Mouse (Mus musculus) forebrain, postnatal 0 days (tissue): ENCODE data around the gene Ipcef1. TPM values are rescaled to one million over a fixed set of nuclear protein-coding genes. Genes with fewer than 3 reads are reported as not detected.

Source experiments
- ATAC-seq: fragments of 200-750 bp; cut with Nextera tagmentation; 2 replicates; pipeline ENCODE4 v1.8.0; 2017; ENCODE audit warnings: mild to moderate bottlenecking, moderate library complexity
- DNase-seq: peaks from one replicate; pipeline ENCODE4 v3.0.0-alpha.2; 2015
- H3K27ac ChIP-seq: fragments of 300-500 bp; sonication (generic); 2 replicates; pipeline ENCODE4 v1.5.1; 2014; ENCODE audit warnings: low read depth, mild to moderate bottlenecking, antibody characterized with exemption, low read length, moderate library complexity, mixed read lengths
- H3K27me3 ChIP-seq: fragments of 300-500 bp; sonication (generic); 2 replicates; pipeline ENCODE4 v1.6.1; 2014; ENCODE audit warnings: mild to moderate bottlenecking, low read length, mixed read lengths; ENCODE audit not compliant: insufficient read depth
- H3K36me3 ChIP-seq: fragments of 300-500 bp; sonication (generic); 2 replicates; pipeline ENCODE4 v1.6.1; 2014; ENCODE audit warnings: mild to moderate bottlenecking, moderate library complexity; ENCODE audit not compliant: insufficient read depth
- H3K4me1 ChIP-seq: fragments of 300-500 bp; sonication (generic); 2 replicates; pipeline ENCODE4 v1.6.1; 2014; ENCODE audit warnings: antibody characterized with exemption; ENCODE audit not compliant: insufficient read depth
- H3K4me2 ChIP-seq: fragments of 300-500 bp; sonication (generic); 2 replicates; pipeline ENCODE4 v1.6.1; 2014; ENCODE audit warnings: low read depth, mild to moderate bottlenecking, moderate library complexity
- H3K4me3 ChIP-seq: fragments of 300-500 bp; sonication (generic); 2 replicates; pipeline ENCODE4 v1.5.1; 2014; ENCODE audit warnings: low read depth, low read length, mixed read lengths
- H3K9ac ChIP-seq: fragments of 300-500 bp; sonication (generic); 2 replicates; pipeline ENCODE4 v1.6.1; 2014; ENCODE audit warnings: mild to moderate bottlenecking
- H3K9me3 ChIP-seq: fragments of 300-500 bp; sonication (generic); 2 replicates; pipeline ENCODE4 v1.6.1; 2016; ENCODE audit warnings: low read length
- CTCF ChIP-seq: sonication (generic); IDR thresholded peaks from 2 replicates; pipeline ENCODE4 v1.5.1; 2016; ENCODE audit warnings: antibody characterized with exemption, control low read depth, low read depth
- WGBS: fragments of 180-500 bp; shearing (Covaris S2); extraction: QIAGEN DNeasy Blood & Tissue Kit; methylation state at CpG from one replicate; pipeline ENCODE4 v1.1.7; 2014; 5-methylcytosine and 5-hydroxymethylcytosine counted together
- polyA plus RNA-seq: library from polyadenylated mRNA; unstranded; fragments of >200 nt; fragmentation: Nextera tagmentation; extraction: Ambion mirVana; gene quantifications from 2 replicates; pipeline ENCODE4 v1.2.1, GENCODE M21; 2015
- total RNA-seq: library from RNA; depleted of rRNA; stranded (reverse); fragments of >200 nt; gene quantifications from 2 replicates; pipeline ENCODE4 v1.2.3, GENCODE M21; 2014

Ipcef1 gene
- total and polyA plus RNA-seq, 2 experiments from 2014 or later, result 2.2 to 12.0 TPM

DNA sequence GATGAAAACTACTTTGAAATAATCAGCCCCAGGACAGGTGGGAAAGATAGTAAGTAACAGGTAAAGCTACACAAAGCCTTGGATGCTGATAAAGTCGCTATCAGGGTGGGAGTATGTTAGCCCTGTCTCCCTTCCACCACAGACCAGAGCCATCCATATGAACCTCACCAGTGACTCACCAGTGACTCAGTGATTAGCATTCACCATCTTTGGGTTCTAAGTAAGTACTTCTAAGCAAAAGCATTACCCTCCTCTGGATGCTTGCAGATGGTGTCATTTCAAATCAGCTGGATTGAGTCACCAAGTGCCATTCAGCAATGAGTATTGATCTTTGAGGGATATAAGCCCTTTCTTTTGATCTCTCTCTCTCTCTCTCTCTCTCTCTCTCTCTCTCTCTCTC lies 99.2 kb downstream of the Ipcef1 start:
- H3K27me3 ChIP-seq, result no peaks in the 10 kb centered on the region
- 75% methylated on average over 1 of the region's 1 CpGs for WGBS

DNA sequence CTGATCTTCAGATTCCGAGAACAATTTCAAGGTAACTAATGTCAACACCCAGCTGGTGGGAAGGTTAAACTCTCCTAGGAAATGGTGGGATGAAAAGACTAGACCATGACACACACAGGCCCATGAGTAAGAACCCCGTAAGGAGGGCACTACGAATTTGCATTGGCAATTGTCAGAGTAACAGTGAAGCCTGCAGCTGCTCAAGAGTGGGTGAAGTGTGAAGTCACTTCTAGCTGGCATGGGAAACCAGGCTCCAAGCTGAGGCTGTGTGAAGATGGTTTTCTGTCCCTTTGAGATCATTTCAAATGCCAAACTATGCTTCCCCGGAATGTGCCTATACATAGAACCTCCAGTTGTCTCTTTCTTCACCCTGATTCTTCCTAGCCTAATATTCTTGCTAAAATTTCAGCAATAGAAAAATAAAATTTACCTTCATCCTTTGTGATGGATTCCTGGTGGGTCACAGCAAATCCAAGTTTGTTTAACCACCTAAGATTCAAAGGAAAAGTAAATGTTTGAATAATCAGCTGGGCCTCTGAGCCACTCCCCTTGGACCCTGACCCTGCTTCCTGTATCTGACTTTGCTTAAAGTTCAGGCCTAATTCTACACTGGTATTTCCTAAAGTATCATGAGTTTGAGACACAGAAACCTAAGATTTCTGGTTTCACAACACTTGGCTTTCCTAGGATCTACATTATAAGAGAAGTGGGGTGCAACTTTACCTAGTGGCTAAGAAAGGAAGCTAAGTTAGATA lies 115.4 kb downstream of the Ipcef1 start:
- Histone ChIP-seq H3K9ac (no peak overlapping the region), H3K27ac (no peak overlapping the region), H3K4me1 (no peaks in the 10 kb centered on the region), H3K4me3 (no peak overlapping the region), H3K27me3 (no peaks in the 10 kb centered on the region), H3K4me2 (no peak overlapping the region), H3K9me3 (no peaks in the 10 kb centered on the region), H3K36me3 (no peaks in the 10 kb centered on the region)
- WGBS, result 82% methylated on average over 4 of the region's 4 CpGs
- ATAC-seq (peak; percentile 59; the same call in 1 of the 2 replicates), DNase-seq (no peak)
- no peak for TF ChIP-seq CTCF

More for the DNA sequence above, 99.2 kb downstream of the Ipcef1 start:
- TF ChIP-seq CTCF, result no peak
- Histone ChIP-seq H3K4me2 (no peak overlapping the region), H3K9me3 (no peaks in the 10 kb centered on the region), H3K4me1 (no peaks in the 10 kb centered on the region), H3K4me3 (no peak overlapping the region), H3K9ac (no peak overlapping the region), H3K36me3 (no peaks in the 10 kb centered on the region), H3K27ac (no peak overlapping the region)
- no peak for DNase-seq
- no peak for ATAC-seq

GRCm38 (mm10) chr10:6934776-6935175 lies 117.5 kb downstream of the Ipcef1 start:
- no peak; the same call in 1 of the 2 replicates for ATAC-seq
- no peaks in the 10 kb centered on the region for H3K36me3 ChIP-seq

DNA sequence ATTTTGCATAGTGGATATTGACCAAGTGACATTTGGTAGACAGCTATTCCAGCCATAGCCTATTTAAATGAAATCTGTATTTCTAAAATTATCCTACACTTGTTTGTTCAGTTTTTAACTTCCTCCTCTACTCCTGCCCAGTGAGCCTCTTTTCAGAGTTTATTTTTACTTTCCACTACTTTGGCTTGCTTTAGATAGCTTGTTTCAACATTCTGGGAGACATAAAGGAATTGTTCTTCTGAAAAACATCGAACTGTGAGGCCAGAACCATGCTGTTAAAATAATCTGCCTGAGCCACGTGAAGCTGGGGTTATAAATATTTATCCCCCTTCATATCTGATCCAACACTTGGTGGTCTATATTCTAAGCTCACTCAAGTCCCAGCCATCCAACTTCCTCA lies 121.4 kb downstream of the Ipcef1 start:
- Histone ChIP-seq H3K4me3 (no peak overlapping the region), H3K4me2 (no peak overlapping the region), H3K9me3 (no peaks in the 10 kb centered on the region), H3K9ac (no peak overlapping the region), H3K27ac (no peak overlapping the region), H3K4me1 (no peaks in the 10 kb centered on the region), H3K36me3 (no peaks in the 10 kb centered on the region), H3K27me3 (no peaks in the 10 kb centered on the region)
- DNase-seq, result no peak
- no peak for ATAC-seq
- no peak for TF ChIP-seq CTCF
- WGBS, result 62% methylated on average over 2 of the region's 2 CpGs

More at GRCm38 (mm10) chr10:6934776-6935175, 117.5 kb downstream of the Ipcef1 start:
- no peak overlapping the region for H3K4me2 ChIP-seq
- TF ChIP-seq CTCF, result no peak
- no peak overlapping the region for H3K4me3 ChIP-seq
- DNase-seq, result no peak
- H3K27ac ChIP-seq, result no peak overlapping the region
- no peak overlapping the region for H3K9ac ChIP-seq
- 44% methylated on average over 3 of the region's 3 CpGs for whole genome bisulfite sequencing
- no peaks in the 10 kb centered on the region for H3K9me3 ChIP-seq
- H3K4me1 ChIP-seq, result no peaks in the 10 kb centered on the region
- H3K27me3 ChIP-seq, result no peaks in the 10 kb centered on the region

GRCm38 (mm10) chr10:6930398-6930797 lies 121.9 kb downstream of the Ipcef1 start:
- no peaks in the 10 kb centered on the region for H3K36me3 ChIP-seq
- H3K4me3 ChIP-seq, result no peak overlapping the region
- H3K9ac ChIP-seq, result no peak overlapping the region
- no peak overlapping the region for H3K27ac ChIP-seq
- 85% methylated on average over 1 of the region's 1 CpGs for WGBS
- ATAC-seq (no peak), DNase-seq (no peak)
- H3K4me2 ChIP-seq, result no peak overlapping the region
- H3K4me1 ChIP-seq, result no peaks in the 10 kb centered on the region
- H3K27me3 ChIP-seq, result no peaks in the 10 kb centered on the region
- no peak for TF ChIP-seq CTCF
- no peaks in the 10 kb centered on the region for H3K9me3 ChIP-seq

DNA sequence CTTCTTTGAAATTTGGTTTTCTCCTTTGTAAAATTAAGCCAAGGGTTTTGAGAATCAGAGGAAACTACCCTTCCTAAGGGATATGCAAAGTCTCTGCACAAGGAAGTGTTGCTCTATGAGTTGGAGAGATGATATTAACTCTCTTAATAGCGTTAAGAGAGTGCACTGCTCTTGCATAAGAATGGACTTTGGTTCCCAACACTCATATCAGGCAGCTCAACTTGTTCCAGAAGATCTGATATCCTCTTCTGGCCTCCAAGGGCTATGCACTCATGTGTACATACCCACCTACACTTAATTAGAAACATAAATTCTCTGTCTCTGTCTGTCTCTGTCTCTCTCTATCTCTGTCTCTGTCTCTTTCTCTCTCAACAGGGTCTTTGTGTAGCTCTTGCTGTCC lies 123.4 kb downstream of the Ipcef1 start:
- no peak for TF ChIP-seq CTCF
- no peak overlapping the region for H3K4me2 ChIP-seq
- 50% methylated on average over 1 of the region's 1 CpGs for WGBS

DNA sequence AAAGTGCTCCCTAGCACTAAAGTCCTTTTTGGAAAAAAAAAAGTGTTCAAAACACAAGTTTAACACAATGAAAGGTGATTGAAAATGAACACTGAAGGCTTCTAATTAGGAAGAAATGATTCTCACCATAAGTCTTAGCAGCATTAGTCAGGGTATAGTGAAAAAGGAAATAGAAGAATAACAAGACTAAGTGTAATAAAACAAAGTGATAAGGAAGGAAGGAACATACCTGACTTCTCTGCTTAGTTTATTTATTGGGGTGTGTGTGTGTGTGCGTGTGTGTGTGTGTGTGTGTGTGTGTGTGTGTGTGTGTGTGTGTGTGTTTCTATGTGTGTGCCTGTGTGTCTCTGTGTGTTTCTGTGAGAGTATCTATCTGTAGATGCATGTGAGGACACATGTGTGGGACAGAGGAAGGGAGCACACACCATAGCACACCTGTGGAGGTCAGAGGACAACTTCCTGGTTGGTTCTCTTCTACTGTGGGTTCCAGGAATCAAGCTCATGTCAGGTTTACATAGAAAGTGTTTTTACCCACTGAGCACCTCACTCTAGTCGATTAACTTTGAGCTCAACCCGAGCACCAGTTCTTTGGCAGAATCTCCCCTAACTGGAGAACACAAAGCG lies 124.6 kb downstream of the Ipcef1 start:
- WGBS, result 89% methylated on average over 4 of the region's 4 CpGs
- no peak for ATAC-seq
- Histone ChIP-seq H3K4me1 (no peaks in the 10 kb centered on the region), H3K9ac (no peak overlapping the region), H3K27ac (no peak overlapping the region), H3K36me3 (no peaks in the 10 kb centered on the region), H3K4me3 (no peak overlapping the region), H3K27me3 (no peaks in the 10 kb centered on the region), H3K9me3 (no peaks in the 10 kb centered on the region), H3K4me2 (no peak overlapping the region)
- TF ChIP-seq CTCF, result no peak
- no peak for DNase-seq

More for the DNA sequence above, 123.4 kb downstream of the Ipcef1 start:
- Histone ChIP-seq H3K36me3 (no peaks in the 10 kb centered on the region), H3K27me3 (no peaks in the 10 kb centered on the region), H3K27ac (no peak overlapping the region), H3K9ac (no peak overlapping the region), H3K4me1 (no peaks in the 10 kb centered on the region), H3K9me3 (no peaks in the 10 kb centered on the region), H3K4me3 (no peak overlapping the region)
- no peak for DNase-seq
- ATAC-seq, result no peak
